ENCODE assay signal across 9 mouse cellular contexts in genomic region chr8:112972418-112972817, GRCm38 (mm10).
A peak's percentile ranks its signal among the peaks of the same experiment; 100 is the strongest.
DNase-seq lines count a peak whose midpoint lies in the region; TF ChIP-seq lines count a peak whose summit lies in the region.
"Had no signal": no experiment of that assay in that cellular context is flagged by ENCODE, and none has a peak within 500 bp of the region (broad histone marks: within the 10 kb centered on the region; RNA-seq: fewer than 3 reads in every experiment).

No protein-coding gene starts in this region.

- no peak for TF ChIP-seq CTCF in thymus, adult 2 months (IDR thresholded peaks at IDR 0.05; ENCODE audit: borderline replicate concordance, control insufficient read depth, extremely low read depth, insufficient read depth, low read length, poor library complexity)
- peak; percentile 90 for TF ChIP-seq CTCF in cerebellum, adult 2 months (IDR thresholded peaks at IDR 0.05; ENCODE audit: borderline replicate concordance, insufficient read depth, low read depth, low read length)

- no peaks in the 10 kb centered on the region for H3K27me3 ChIP-seq in thymus, adult 2 months (ENCODE audit: control insufficient read depth, insufficient read depth, low read length)
- H3K27me3 ChIP-seq in cerebellum, adult 2 months (ENCODE audit: control insufficient read depth, insufficient read depth, low read length), result no peaks in the 10 kb centered on the region
- H3K27me3 ChIP-seq: megakaryocyte, embryonic 14.5 days had no signal

- H3K4me1 ChIP-seq in thymus, adult 2 months (replicated peaks; ENCODE audit: control insufficient read depth, insufficient read depth, low read length), result no peaks in the 10 kb centered on the region
- no peaks in the 10 kb centered on the region for H3K4me1 ChIP-seq in cerebellum, adult 2 months (ENCODE audit: control insufficient read depth, insufficient read depth, low read length)
- H3K4me1 ChIP-seq: megakaryocyte, embryonic 14.5 days had no signal

- peak; percentile 3 for DNase-seq in thymus, postnatal 14 days
- DNase-seq in thymus, adult 2 months, result no peak
- DNase-seq in cerebellum, adult 2 months, result peak; percentile 76 to 86
- peak; percentile 73 for DNase-seq in forelimb bud, embryonic 11.5 days (ENCODE audit: low read depth, low spot score)
- DNase-seq in kidney, adult 8-10 months, result peak; percentile 54 to 83
- peak; percentile 76 to 82 for DNase-seq in left cerebral cortex, postnatal 36 days (ENCODE audit: low spot score in 2 of 2)
- DNase-seq in ovary, postnatal 14 days (ENCODE audit: low spot score), result peak; percentile 71
- no peak for DNase-seq in spleen, postnatal 36 days (ENCODE audit: low spot score in 2 of 2)

- WGBS in thymus, adult 2 months, result 8% methylated on average over 6 of the region's 6 CpGs
- 3% methylated on average over 6 of the region's 6 CpGs for WGBS in cerebellum, adult 2 months

- intact Hi-C loops in left cerebral cortex, postnatal 36 days (cut with DNase I), result loop anchor here (5.0 to 10.0 kb wide), 3 partner anchors 400 to 910 kb away; partner anchors contain the start of gene Cntnap4

- no peaks in the 10 kb centered on the region for H3K36me3 ChIP-seq in thymus, adult 2 months (ENCODE audit: control insufficient read depth, insufficient read depth, low read length)

- TF ChIP-seq POLR2A in thymus, adult 2 months (IDR thresholded peaks at IDR 0.05; ENCODE audit: control insufficient read depth, extremely low read depth, insufficient read depth, low read length, poor library complexity), result no peak
- no peak for TF ChIP-seq POLR2A in cerebellum, adult 2 months (IDR thresholded peaks at IDR 0.05; ENCODE audit: borderline replicate concordance, insufficient read depth, low read length)

- H3K27ac ChIP-seq in thymus, adult 2 months (ENCODE audit: control insufficient read depth, insufficient read depth, low read length), result no peak overlapping the region
- H3K27ac ChIP-seq in cerebellum, adult 2 months (ENCODE audit: insufficient read depth, low read length), result no peak overlapping the region

- H3K4me3 ChIP-seq in thymus, adult 2 months (ENCODE audit: control insufficient read depth, insufficient read depth, low read length), result no peak overlapping the region
- H3K4me3 ChIP-seq in cerebellum, adult 2 months (replicated peaks; ENCODE audit: insufficient read depth, low read depth, low read length), result no peak overlapping the region
- H3K4me3 ChIP-seq: megakaryocyte, embryonic 14.5 days had no signal

Comparison
In these comparisons a context has a peak if more than half of its experiments do, and no peak if none do; other contexts are left out.
1. DNase-seq: peak in thymus, postnatal 14 days (single experiment), cerebellum, adult 2 months (2 of 2), forelimb bud, embryonic 11.5 days (single experiment), kidney, adult 8-10 months (2 of 2), left cerebral cortex, postnatal 36 days (2 of 2) and ovary, postnatal 14 days (single experiment); none in thymus, adult 2 months (single experiment) and spleen, postnatal 36 days (0 of 2).